Mouse (Mus musculus) midbrain, postnatal 0 days (tissue): ENCODE results near the gene Ggn. TPM values are rescaled to one million over a fixed set of nuclear protein-coding genes. Genes with fewer than 3 reads are reported as not detected.

Experiments used
- ATAC-seq: fragments of 200-750 bp; cut with Nextera tagmentation; 2 replicates; pipeline ENCODE4 v1.8.0; 2017; ENCODE audit warnings: moderate number of reproducible peaks, mild to moderate bottlenecking, moderate TSS enrichment, moderate library complexity; ENCODE audit not compliant: low FRiP score
- DNase-seq: peaks from one replicate; pipeline ENCODE4 v3.0.0-alpha.2; 2015; ENCODE audit warnings: low spot score
- H3K27ac ChIP-seq: fragments of 300-500 bp; sonication (generic); 2 replicates; pipeline ENCODE4 v1.5.1; 2014; ENCODE audit warnings: low read depth, mild to moderate bottlenecking, low read length, mixed read lengths
- H3K27me3 ChIP-seq: fragments of 300-500 bp; sonication (generic); 2 replicates; pipeline ENCODE4 v1.6.1; 2014; ENCODE audit warnings: low read length, control low read depth, mixed read lengths; ENCODE audit not compliant: insufficient read depth
- H3K36me3 ChIP-seq: fragments of 300-500 bp; sonication (generic); 2 replicates; pipeline ENCODE4 v1.6.1; 2014; ENCODE audit warnings: low read length, control low read depth, mixed read lengths; ENCODE audit not compliant: insufficient read depth
- H3K4me1 ChIP-seq: fragments of 300-500 bp; sonication (generic); 2 replicates; pipeline ENCODE4 v1.6.1; 2014; ENCODE audit warnings: mild to moderate bottlenecking, control low read depth, antibody characterized with exemption, low read length, mixed read lengths; ENCODE audit not compliant: insufficient read depth
- H3K4me2 ChIP-seq: fragments of 300-500 bp; sonication (generic); 2 replicates; pipeline ENCODE4 v1.6.1; 2014; ENCODE audit warnings: low read depth, mild to moderate bottlenecking, low read length, mixed read lengths; ENCODE audit not compliant: poor library complexity, severe bottlenecking
- H3K4me3 ChIP-seq: fragments of 300-500 bp; sonication (generic); 2 replicates; pipeline ENCODE4 v1.5.1; 2014; ENCODE audit warnings: low read depth, mild to moderate bottlenecking, low read length, moderate library complexity
- H3K9ac ChIP-seq: fragments of 300-500 bp; sonication (generic); replicated peaks from 2 replicates; pipeline ENCODE4 v1.6.1; 2014; ENCODE audit warnings: mild to moderate bottlenecking, low read length, moderate library complexity, mixed read lengths; ENCODE audit not compliant: poor library complexity, severe bottlenecking
- H3K9me3 ChIP-seq: fragments of 300-500 bp; sonication (generic); 2 replicates; pipeline ENCODE4 v1.6.1; 2016; ENCODE audit warnings: low read length, control low read depth
- CTCF ChIP-seq: IDR thresholded peaks from 2 replicates; pipeline ENCODE4 v1.5.1; 2016; ENCODE audit warnings: antibody characterized with exemption, mild to moderate bottlenecking
- WGBS: fragments of 180-500 bp; shearing (Covaris S2); extraction: QIAGEN DNeasy Blood & Tissue Kit; methylation state at CpG from one replicate; pipeline ENCODE4 v1.1.7; 2014; 5-methylcytosine and 5-hydroxymethylcytosine counted together
- polyA plus RNA-seq: library from polyadenylated mRNA; unstranded; fragments of >200 nt; fragmentation: Nextera tagmentation; extraction: Ambion mirVana; gene quantifications from 2 replicates; pipeline ENCODE4 v1.2.1, GENCODE M21; 2015
- total RNA-seq: library from RNA; depleted of rRNA; stranded (reverse); fragments of >200 nt; gene quantifications from 2 replicates; pipeline ENCODE4 v1.2.3, GENCODE M21; 2014

The Ggn gene
- total and polyA plus RNA-seq, 2 experiments from 2014 or later, result 0.35 to 0.49 TPM

DNA sequence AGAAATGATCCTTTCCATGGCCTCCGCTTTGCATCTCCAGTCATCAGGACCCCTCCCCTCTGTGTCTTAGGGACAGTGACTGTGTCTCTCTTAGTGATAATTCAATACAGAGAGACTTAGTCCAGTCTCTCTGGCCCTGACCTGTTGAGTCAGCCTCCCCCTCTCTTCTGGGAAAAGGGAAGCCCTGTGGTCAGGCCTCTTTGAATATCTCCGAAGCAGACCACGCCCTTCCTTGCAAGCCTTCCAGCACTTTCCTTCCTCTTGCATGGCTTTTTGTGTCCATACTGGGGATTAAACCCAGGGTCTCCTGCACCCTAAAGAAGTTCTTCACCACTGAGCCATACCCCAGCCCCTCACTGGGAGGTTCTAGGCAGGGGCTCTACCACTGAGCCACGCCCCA lies 26.0 kb upstream of the Ggn start:
- H3K4me3 ChIP-seq, result no peak overlapping the region
- H3K9ac ChIP-seq, result no peak overlapping the region
- DNase-seq (no peak), ATAC-seq (no peak)
- no peak overlapping the region for H3K27ac ChIP-seq
- 93% methylated on average over 4 of the region's 4 CpGs for WGBS
- H3K4me2 ChIP-seq, result no peak overlapping the region
- no peak for TF ChIP-seq CTCF
- no peaks in the 10 kb centered on the region for H3K4me1 ChIP-seq
- H3K27me3 ChIP-seq, result no peaks in the 10 kb centered on the region
- no peaks in the 10 kb centered on the region for H3K36me3 ChIP-seq
- H3K9me3 ChIP-seq, result no peaks in the 10 kb centered on the region

DNA sequence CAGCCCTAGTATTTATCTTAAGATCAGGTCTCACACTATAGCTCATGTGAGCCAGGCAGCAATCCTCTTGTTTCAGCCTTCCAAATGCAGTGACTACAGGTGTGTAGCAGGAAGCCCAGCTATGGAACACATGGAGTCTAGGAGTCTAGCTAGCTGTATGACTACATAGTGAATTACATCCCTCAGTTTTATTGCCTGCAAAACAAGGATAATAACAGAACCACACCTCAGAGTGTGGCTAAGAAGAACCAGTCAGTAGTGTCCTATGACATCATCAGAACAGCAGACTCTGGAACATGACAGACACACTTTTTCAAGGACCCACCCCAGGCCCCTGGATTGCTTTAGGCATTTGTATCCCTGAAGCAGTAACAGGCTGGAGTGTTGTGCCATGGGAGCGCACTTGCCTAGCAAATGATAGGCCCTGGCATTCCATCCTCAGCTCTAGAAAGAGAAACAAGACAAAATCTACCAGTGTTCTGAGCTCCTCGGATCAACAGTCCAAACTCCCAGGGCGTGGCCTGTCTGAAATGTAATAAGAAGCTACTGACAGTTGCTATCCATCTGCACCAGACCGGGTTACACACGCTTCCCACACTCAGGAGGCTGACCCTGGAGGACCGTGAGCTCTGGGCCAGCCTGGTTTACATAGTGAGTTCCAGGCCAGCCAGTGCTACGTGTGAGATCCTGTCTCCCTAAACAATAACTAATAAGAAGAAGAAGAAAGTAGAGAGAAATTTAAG lies 23.2 kb upstream of the Ggn start:
- no peaks in the 10 kb centered on the region for H3K4me1 ChIP-seq
- no peak overlapping the region for H3K27ac ChIP-seq
- H3K4me2 ChIP-seq, result no peak overlapping the region
- DNase-seq (no peak), ATAC-seq (no peak)
- no peaks in the 10 kb centered on the region for H3K36me3 ChIP-seq
- 89% methylated on average over 7 of the region's 7 CpGs for WGBS
- H3K4me3 ChIP-seq, result no peak overlapping the region
- no peaks in the 10 kb centered on the region for H3K27me3 ChIP-seq
- no peak for TF ChIP-seq CTCF
- no peaks in the 10 kb centered on the region for H3K9me3 ChIP-seq
- no peak overlapping the region for H3K9ac ChIP-seq

DNA sequence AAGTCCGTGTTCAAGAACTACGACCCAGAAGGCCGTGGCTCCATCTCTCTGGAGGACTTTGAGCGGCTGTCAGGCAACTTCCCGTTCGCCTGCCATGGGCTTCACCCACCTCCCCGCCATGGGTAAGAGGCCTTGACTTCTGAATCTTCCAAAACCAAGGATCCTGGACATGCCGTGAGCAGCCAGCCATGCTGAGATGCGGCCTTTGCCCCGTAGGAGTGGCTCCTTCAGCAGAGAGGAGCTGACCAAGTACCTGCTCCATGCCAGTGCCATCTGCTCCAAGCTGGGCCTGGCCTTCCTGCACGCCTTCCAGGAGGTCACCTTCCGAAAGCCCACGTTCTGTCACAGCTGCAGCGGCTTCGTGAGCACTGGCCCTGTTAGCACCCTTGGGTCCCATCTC lies 21.2 kb upstream of the Ggn start:
- no peak for TF ChIP-seq CTCF
- Histone ChIP-seq H3K27ac (no peak overlapping the region), H3K4me2 (no peak overlapping the region), H3K9me3 (no peaks in the 10 kb centered on the region), H3K27me3 (no peaks in the 10 kb centered on the region), H3K9ac (no peak overlapping the region), H3K4me1 (no peaks in the 10 kb centered on the region), H3K4me3 (no peak overlapping the region), H3K36me3 (no peaks in the 10 kb centered on the region)
- WGBS, result 92% methylated on average over 15 of the region's 15 CpGs
- ATAC-seq (no peak), DNase-seq (no peak)

DNA sequence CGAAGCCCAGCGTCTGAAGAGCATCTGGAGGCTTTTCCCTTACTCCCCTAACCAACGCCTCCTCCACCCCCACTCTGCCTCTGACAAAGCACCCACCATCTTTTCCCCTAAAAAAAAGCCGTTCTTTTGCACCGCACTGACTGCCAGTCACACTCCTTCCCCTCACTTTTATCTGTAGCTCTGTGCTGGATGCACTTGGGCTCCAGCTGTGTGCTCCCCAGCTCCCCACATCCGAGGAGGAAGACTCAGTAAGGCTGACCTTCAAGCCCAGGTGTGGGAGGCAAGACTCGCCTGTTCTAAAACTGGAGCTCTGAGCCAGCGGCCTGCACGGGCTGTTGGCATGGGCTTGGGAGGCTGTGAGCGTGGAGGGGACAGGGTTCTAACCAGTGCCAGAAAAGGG lies 18.5 kb upstream of the Ggn start:
- Histone ChIP-seq H3K4me3 (no peak overlapping the region), H3K9me3 (no peaks in the 10 kb centered on the region), H3K9ac (no peak overlapping the region), H3K27me3 (no peaks in the 10 kb centered on the region), H3K36me3 (no peaks in the 10 kb centered on the region), H3K4me2 (no peak overlapping the region), H3K4me1 (no peaks in the 10 kb centered on the region), H3K27ac (no peak overlapping the region)
- WGBS, result 67% methylated on average over 10 of the region's 10 CpGs
- ATAC-seq, result no peak
- no peak for DNase-seq
- TF ChIP-seq CTCF, result no peak

DNA sequence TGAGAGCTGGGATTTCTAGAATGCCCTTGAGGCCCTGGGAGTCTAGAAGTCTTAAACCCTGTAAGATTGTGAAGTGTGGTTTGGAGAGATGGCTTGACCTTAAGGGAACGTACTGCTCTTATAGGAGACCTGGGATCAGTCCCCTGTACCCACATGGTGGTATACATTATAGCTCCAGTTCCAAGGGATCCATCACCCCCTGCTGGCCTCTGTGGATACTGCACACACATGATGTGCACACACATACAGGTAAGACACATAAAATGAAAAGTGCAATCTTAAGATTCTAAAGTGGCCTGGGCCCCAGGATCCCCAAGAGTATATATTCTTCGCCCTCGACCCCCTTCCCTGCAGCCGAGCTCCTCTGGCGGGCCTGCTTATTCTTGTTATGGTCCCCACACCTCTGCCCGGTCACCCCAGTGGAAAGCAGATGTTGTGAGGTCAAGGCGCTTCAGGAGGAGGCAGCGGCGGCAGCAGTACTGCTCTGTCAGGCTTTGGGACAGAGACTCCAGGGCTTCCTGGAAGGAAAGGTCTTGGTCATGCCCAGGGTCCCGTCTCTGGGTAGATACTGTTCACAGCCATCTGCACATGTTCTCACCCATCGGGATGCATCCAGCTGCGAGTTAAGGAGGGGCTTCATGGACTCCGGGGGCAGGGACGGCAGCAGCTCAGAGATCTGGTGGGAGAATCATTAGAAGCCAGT lies 15.8 kb upstream of the Ggn start:
- H3K4me3 ChIP-seq, result no peak overlapping the region
- 98% methylated on average over 14 of the region's 14 CpGs for WGBS
- ATAC-seq, result no peak
- no peak overlapping the region for H3K27ac ChIP-seq
- H3K27me3 ChIP-seq, result 0 out of 2 replicates have a peak, but pooled peaks cover 5% of the 10 kb centered on the region
- no peak overlapping the region for H3K9ac ChIP-seq
- H3K9me3 ChIP-seq, result no peaks in the 10 kb centered on the region
- no peak for DNase-seq
- H3K4me1 ChIP-seq, result no peaks in the 10 kb centered on the region
- peak; percentile 34; the same call in 1 of the 2 replicates for TF ChIP-seq CTCF
- no peaks in the 10 kb centered on the region for H3K36me3 ChIP-seq
- H3K4me2 ChIP-seq, result no peak overlapping the region

DNA sequence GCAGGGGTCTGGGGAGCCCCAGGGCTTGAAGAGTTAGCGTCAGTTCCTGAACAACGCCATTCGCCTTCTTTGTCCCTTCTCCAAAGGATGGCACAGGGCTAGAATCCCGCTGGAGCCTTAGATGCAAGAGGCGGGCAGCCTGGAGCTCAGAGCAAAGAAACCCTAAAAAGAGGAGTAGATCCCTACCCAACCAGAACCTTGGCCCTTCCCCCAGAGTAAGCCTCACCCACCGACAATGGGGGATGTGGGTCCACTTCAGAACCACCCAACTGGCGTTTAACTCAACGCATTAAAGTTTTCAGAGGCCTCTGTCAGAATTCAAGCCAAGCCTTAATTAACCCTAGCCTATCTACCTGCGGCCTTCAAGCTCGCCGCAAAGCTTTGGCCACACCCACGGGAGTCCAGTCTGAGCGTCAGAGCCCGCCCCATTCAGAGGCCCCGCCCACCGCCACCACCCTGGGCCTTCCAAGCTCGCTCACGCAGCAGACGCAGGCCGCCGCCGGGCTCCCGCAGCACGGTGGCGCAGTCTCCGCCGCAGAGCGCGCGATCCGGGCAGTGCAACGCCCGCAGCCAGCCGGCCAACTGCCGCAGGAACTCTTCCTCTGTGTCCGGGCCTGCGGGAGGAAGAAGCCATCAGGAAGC lies 14.7 kb upstream of the Ggn start:
- Histone ChIP-seq H3K4me2 (peak overlapping the region; percentile 89), H3K4me3 (peak overlapping the region; percentile 74), H3K4me1 (no peaks in the 10 kb centered on the region), H3K9me3 (no peaks in the 10 kb centered on the region), H3K36me3 (no peaks in the 10 kb centered on the region), H3K27ac (peak overlapping the region; percentile 86), H3K9ac (peak overlapping the region; percentile 78), H3K27me3 (0 out of 2 replicates have a peak, but pooled peaks cover 5% of the 10 kb centered on the region)
- 7% methylated on average over 37 of the region's 37 CpGs for WGBS
- ATAC-seq, result peak; percentile 87
- TF ChIP-seq CTCF, result peak; percentile 50
- peak; percentile 86 for DNase-seq
